Mouse (Mus musculus): ENCODE results near the gene Vmn2r86.
"Not testable (repeated sequence)": the region's sequence is repeated elsewhere in the genome, so short reads cannot be mapped to it uniquely, and the experiment has no call there.

Gene Vmn2r86

GRCm38 (mm10) chr10:130455950-130456349 lies at the start of gene Vmn2r86:
Vmn2r86 (minus strand) TSS chr10:130456050.
- DNase-seq (ENCODE audit: low spot score in 2 of 2), result not testable (repeated sequence)

- DNase-seq (ENCODE audit: low spot score in 2 of 2), result no peak
Measured at GRCm38 (mm10) chr10:130497296-130497695, 41.4 kb upstream of the Vmn2r86 start, which contains the start of gene Vmn2r87. Vmn2r87 (minus strand) TSS chr10:130497396.

- peak; percentile 32 to 48 for DNase-seq (ENCODE audit: low spot score in 2 of 2)
Measured at GRCm38 (mm10) chr10:130470311-130470760, 14.5 kb upstream of the Vmn2r86 start.

- DNase-seq (ENCODE audit: low spot score in 2 of 2), result no peak
Measured at GRCm38 (mm10) chr10:130444776-130445175, 11.1 kb downstream of the Vmn2r86 start.

GRCm38 (mm10) chr10:130434185-130434898 lies 21.5 kb downstream of the Vmn2r86 start:
- not testable (repeated sequence) for DNase-seq (ENCODE audit: low spot score in 2 of 2)

GRCm38 (mm10) chr10:130429603-130430002 lies 26.2 kb downstream of the Vmn2r86 start, which contains the start of gene Vmn2r85:
Vmn2r85 (minus strand) TSS chr10:130429703.
- not testable (repeated sequence) for DNase-seq (ENCODE audit: low spot score in 2 of 2)

GRCm38 (mm10) chr10:130422368-130422767 lies 33.5 kb downstream of the Vmn2r86 start:
- DNase-seq (ENCODE audit: low spot score in 2 of 2), result not testable (repeated sequence)

GRCm38 (mm10) chr10:130420401-130420800 lies 35.4 kb downstream of the Vmn2r86 start:
- DNase-seq (ENCODE audit: low spot score in 2 of 2), result no peak

GRCm38 (mm10) chr10:130419954-130420353 lies 35.9 kb downstream of the Vmn2r86 start:
- not testable (repeated sequence) for DNase-seq (ENCODE audit: low spot score in 2 of 2)

GRCm38 (mm10) chr10:130416352-130416751 lies 39.5 kb downstream of the Vmn2r86 start:
- not testable (repeated sequence) for DNase-seq (ENCODE audit: low spot score in 2 of 2)

GRCm38 (mm10) chr10:130412167-130412698 lies 43.6 kb downstream of the Vmn2r86 start:
- DNase-seq (ENCODE audit: low spot score in 2 of 2), result not testable (repeated sequence)

GRCm38 (mm10) chr10:130394232-130394631 lies 61.6 kb downstream of the Vmn2r86 start, which contains the start of gene Vmn2r84:
Vmn2r84 (minus strand) TSS chr10:130394332.
- no peak for DNase-seq (ENCODE audit: low spot score in 2 of 2)

Data from right cerebral cortex, postnatal 10 days (tissue).